In the genomic region with DNA sequence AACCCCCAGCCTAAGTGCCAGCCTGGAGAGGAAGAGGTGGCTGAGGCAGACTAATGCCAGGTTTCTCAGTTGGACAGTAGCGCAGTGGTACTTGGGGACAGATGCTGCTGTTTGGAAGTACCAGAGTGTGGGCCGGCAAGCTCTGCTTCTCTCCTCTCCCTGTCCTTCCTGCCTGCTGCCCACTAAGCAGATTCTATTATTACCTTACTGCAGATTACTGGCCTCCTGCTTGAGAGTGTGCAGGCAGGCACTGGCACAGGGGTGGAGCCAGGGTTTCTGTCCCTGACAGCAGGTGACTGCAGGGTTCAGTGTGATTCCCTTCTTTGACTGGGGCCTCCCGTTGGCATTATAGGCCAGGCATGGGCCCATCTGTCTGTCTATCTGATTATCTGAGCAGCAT, we compare ENCODE assay signal across 19 mouse cellular contexts. TPM values are rescaled to one million over a fixed set of nuclear protein-coding genes. Genes with fewer than 3 reads are reported as not detected.
DNase-seq lines count a peak whose midpoint lies in the region; ATAC-seq lines count a peak whose summit lies in the region.
"Had no signal": no experiment of that assay in that cellular context is flagged by ENCODE, and none has a peak within 500 bp of the region (broad histone marks: within the 10 kb centered on the region; RNA-seq: fewer than 3 reads in every experiment).

No protein-coding gene starts in this region.

- WGBS in heart, embryonic 10.5 days: 87% methylated on average over 3 of the region's 3 CpGs
- WGBS in midbrain, embryonic 13.5 days: 73% methylated on average over 3 of the region's 3 CpGs
- WGBS in midbrain, embryonic 11.5 days: 92% methylated on average over 3 of the region's 3 CpGs

- no peak overlapping the region for H3K27ac ChIP-seq in heart, embryonic 10.5 days
- H3K27ac ChIP-seq in midbrain, embryonic 13.5 days: peak overlapping the region; percentile 58
- H3K27ac ChIP-seq in midbrain, embryonic 11.5 days (ENCODE audit: low read depth, low read length): no peak overlapping the region
- H3K27ac ChIP-seq: limb, embryonic 15.5 days had no signal

- no peaks in the 10 kb centered on the region for H3K36me3 ChIP-seq in heart, embryonic 10.5 days
- H3K36me3 ChIP-seq in midbrain, embryonic 13.5 days: peaks cover 5% of the 10 kb centered on the region
- H3K36me3 ChIP-seq in midbrain, embryonic 11.5 days (ENCODE audit: control insufficient read depth, insufficient read depth, low read length): no peaks in the 10 kb centered on the region
- H3K36me3 ChIP-seq: G1E; limb, embryonic 15.5 days had no signal

- peak; percentile 91 for DNase-seq in heart, adult 11 months
- DNase-seq in heart, embryonic 10.5 days (ENCODE audit: low spot score): no peak
- no peak for DNase-seq in midbrain, embryonic 11.5 days (ENCODE audit: low spot score, missing footprints)
- peak; percentile 76 for DNase-seq in cerebellum, adult 11-12 months
- peak; percentile 47 to 53 for DNase-seq in cerebellum, postnatal 14 days
- no peak for DNase-seq in spleen, postnatal 4 days (ENCODE audit: low spot score in 2 of 2)
- DNase-seq in spleen, postnatal 10 days (ENCODE audit: low spot score in 2 of 2): no peak
- DNase-seq: adrenal gland, postnatal 10 days; gastrocnemius, postnatal 10 days; heart, postnatal 36 days; kidney, postnatal 10 days; lung, adult 18-20 months; lung, postnatal 4 days; thymus, adult 18-20 months had no signal

- H3K27me3 ChIP-seq in heart, embryonic 10.5 days (ENCODE audit: insufficient read depth, poor library complexity, severe bottlenecking): peaks cover 2% of the 10 kb centered on the region; the same call in 1 of the 2 replicates
- H3K27me3 ChIP-seq in midbrain, embryonic 13.5 days: no peaks in the 10 kb centered on the region
- H3K27me3 ChIP-seq in midbrain, embryonic 11.5 days (ENCODE audit: control insufficient read depth, insufficient read depth, low read length): no peaks in the 10 kb centered on the region

- H3K9me3 ChIP-seq in heart, embryonic 10.5 days: no peaks in the 10 kb centered on the region
- H3K9me3 ChIP-seq in midbrain, embryonic 13.5 days: no peaks in the 10 kb centered on the region
- H3K9me3 ChIP-seq in midbrain, embryonic 11.5 days (ENCODE audit: control insufficient read depth, low read length): no peaks in the 10 kb centered on the region
- H3K9me3 ChIP-seq: G1E; limb, embryonic 15.5 days had no signal

- H3K9ac ChIP-seq in midbrain, embryonic 13.5 days (replicated peaks): 0 out of 2 replicates have a peak overlapping the region, but pooled peaks have one; percentile 28
- no peak overlapping the region for H3K9ac ChIP-seq in midbrain, embryonic 11.5 days (ENCODE audit: low read length)
- H3K9ac ChIP-seq: limb, embryonic 15.5 days had no signal

- H3K4me3 ChIP-seq in heart, embryonic 10.5 days: no peak overlapping the region
- no peak overlapping the region for H3K4me3 ChIP-seq in midbrain, embryonic 13.5 days (replicated peaks)
- H3K4me3 ChIP-seq in midbrain, embryonic 11.5 days (ENCODE audit: low read depth, low read length): no peak overlapping the region
- H3K4me3 ChIP-seq: limb, embryonic 15.5 days; myocyte had no signal

- ATAC-seq in midbrain, embryonic 13.5 days: no peak
- ATAC-seq in midbrain, embryonic 11.5 days (ENCODE audit: low FRiP score): no peak
- ATAC-seq: intestine, embryonic 16.5 days had no signal

- H3K4me1 ChIP-seq in heart, embryonic 10.5 days: no peaks in the 10 kb centered on the region
- H3K4me1 ChIP-seq in midbrain, embryonic 13.5 days (replicated peaks): peaks cover 96% of the 10 kb centered on the region
- H3K4me1 ChIP-seq in midbrain, embryonic 11.5 days (ENCODE audit: control insufficient read depth, insufficient read depth, low read length): peaks cover 20% of the 10 kb centered on the region
- H3K4me1 ChIP-seq: limb, embryonic 15.5 days had no signal

- 0 out of 2 replicates have a peak overlapping the region, but pooled peaks have one; percentile 5 for H3K4me2 ChIP-seq in midbrain, embryonic 13.5 days (replicated peaks)
- H3K4me2 ChIP-seq in midbrain, embryonic 11.5 days: no peak overlapping the region
- H3K4me2 ChIP-seq: limb, embryonic 15.5 days had no signal

RNA-seq across cellular contexts. Expression of gene Brsk2, which starts 11.9 kb away (rescaled TPM):
- polyA plus RNA-seq in heart, embryonic 10.5 days (2016; fragmentation: Nextera tagmentation; extraction: Ambion mirVana): 0.12 and 0.19 TPM in 2 replicates
- polyA plus RNA-seq in midbrain, embryonic 13.5 days (2015; fragmentation: Nextera tagmentation; extraction: Ambion mirVana): 27.5 and 29.4 TPM in 2 replicates
- 9.9 and 11.4 TPM in 2 replicates for polyA plus RNA-seq in midbrain, embryonic 11.5 days (2014; fragmentation: Nextera tagmentation; extraction: Ambion mirVana)
- polyA plus RNA-seq: G1E had no signal

RNA-seq across cellular contexts. Expression of gene Tollip, which starts 43.2 kb away (rescaled TPM):
- 39.6 and 45.1 TPM in 2 replicates for polyA plus RNA-seq in heart, embryonic 10.5 days (2016; fragmentation: Nextera tagmentation; extraction: Ambion mirVana)
- 69.0 and 71.2 TPM in 2 replicates for polyA plus RNA-seq in midbrain, embryonic 13.5 days (2015; fragmentation: Nextera tagmentation; extraction: Ambion mirVana)
- 55.5 and 56.4 TPM in 2 replicates for polyA plus RNA-seq in midbrain, embryonic 11.5 days (2014; fragmentation: Nextera tagmentation; extraction: Ambion mirVana)

Comparison
In these comparisons a context has a peak if more than half of its experiments do, and no peak if none do; other contexts are left out.
1. DNase-seq: peak in heart, adult 11 months (single experiment), cerebellum, adult 11-12 months (single experiment) and cerebellum, postnatal 14 days (2 of 2); none in heart, embryonic 10.5 days (single experiment), midbrain, embryonic 11.5 days (single experiment), spleen, postnatal 4 days (0 of 2) and spleen, postnatal 10 days (0 of 2).